Mouse (Mus musculus): Measurements from ENCODE around the gene Actr3b. TPM values are rescaled to one million over a fixed set of nuclear protein-coding genes. Genes with fewer than 3 reads are reported as not detected.

Gene Actr3b
- polyA plus RNA-seq, 1 experiment, result 10.8 TPM

- Histone ChIP-seq H3K9me3 (replicated peaks; ENCODE audit: control insufficient read depth, insufficient read depth, low read length, poor library complexity, severe bottlenecking) (no peaks in the 10 kb centered on the region), H3K9ac (ENCODE audit: low read depth, poor library complexity, severe bottlenecking) (no peak overlapping the region), H3K4me1 (ENCODE audit: control insufficient read depth, insufficient read depth, low read length) (no peaks in the 10 kb centered on the region), H3K27ac (ENCODE audit: insufficient read depth, low read length) (no peak overlapping the region), H3K4me3 (ENCODE audit: low read depth, low read length) (no peak overlapping the region), H3K36me3 (ENCODE audit: control insufficient read depth, insufficient read depth, low read length, poor library complexity, severe bottlenecking) (no peaks in the 10 kb centered on the region), H3K27me3 (ENCODE audit: control insufficient read depth, insufficient read depth, low read length, poor library complexity, severe bottlenecking) (no peaks in the 10 kb centered on the region)
- TF ChIP-seq POLR2A (IDR thresholded peaks at IDR 0.05; ENCODE audit: insufficient read depth, low read length) (no peak), EP300 (IDR thresholded peaks at IDR 0.05; ENCODE audit: insufficient read depth, low read depth, low read length) (no peak), CTCF (IDR thresholded peaks at IDR 0.05; ENCODE audit: low read depth, low read length) (peak; percentile 40)
These were observed 71.8 kb downstream of the Actr3b start for GRCm38 (mm10) chr5:25831624-25832023.

GRCm38 (mm10) chr5:25839400-25839799 is 79.6 kb downstream of the Actr3b start:
- Histone ChIP-seq H3K27ac (ENCODE audit: insufficient read depth, low read length) (no peak overlapping the region), H3K36me3 (ENCODE audit: control insufficient read depth, insufficient read depth, low read length, poor library complexity, severe bottlenecking) (no peaks in the 10 kb centered on the region), H3K4me3 (ENCODE audit: low read depth, low read length) (no peak overlapping the region), H3K9ac (ENCODE audit: low read depth, poor library complexity, severe bottlenecking) (no peak overlapping the region), H3K9me3 (replicated peaks; ENCODE audit: control insufficient read depth, insufficient read depth, low read length, poor library complexity, severe bottlenecking) (no peaks in the 10 kb centered on the region), H3K27me3 (ENCODE audit: control insufficient read depth, insufficient read depth, low read length, poor library complexity, severe bottlenecking) (no peaks in the 10 kb centered on the region), H3K4me1 (ENCODE audit: control insufficient read depth, insufficient read depth, low read length) (no peaks in the 10 kb centered on the region)
- TF ChIP-seq CTCF (IDR thresholded peaks at IDR 0.05; ENCODE audit: low read depth, low read length) (peak; percentile 74), EP300 (IDR thresholded peaks at IDR 0.05; ENCODE audit: insufficient read depth, low read depth, low read length) (no peak)

GRCm38 (mm10) chr5:25846558-25846957 is 86.8 kb downstream of the Actr3b start:
- Histone ChIP-seq H3K4me3 (ENCODE audit: low read depth, low read length) (no peak overlapping the region), H3K4me1 (ENCODE audit: control insufficient read depth, insufficient read depth, low read length) (no peaks in the 10 kb centered on the region), H3K9me3 (replicated peaks; ENCODE audit: control insufficient read depth, insufficient read depth, low read length, poor library complexity, severe bottlenecking) (no peaks in the 10 kb centered on the region), H3K36me3 (ENCODE audit: control insufficient read depth, insufficient read depth, low read length, poor library complexity, severe bottlenecking) (no peaks in the 10 kb centered on the region), H3K9ac (ENCODE audit: low read depth, poor library complexity, severe bottlenecking) (no peak overlapping the region), H3K27ac (ENCODE audit: insufficient read depth, low read length) (no peak overlapping the region), H3K27me3 (ENCODE audit: control insufficient read depth, insufficient read depth, low read length, poor library complexity, severe bottlenecking) (no peaks in the 10 kb centered on the region)
- TF ChIP-seq POLR2A (IDR thresholded peaks at IDR 0.05; ENCODE audit: insufficient read depth, low read length) (no peak), CTCF (IDR thresholded peaks at IDR 0.05; ENCODE audit: low read depth, low read length) (no peak), EP300 (IDR thresholded peaks at IDR 0.05; ENCODE audit: insufficient read depth, low read depth, low read length) (no peak)

- Histone ChIP-seq H3K27ac (ENCODE audit: insufficient read depth, low read length) (no peak overlapping the region), H3K27me3 (ENCODE audit: control insufficient read depth, insufficient read depth, low read length, poor library complexity, severe bottlenecking) (no peaks in the 10 kb centered on the region), H3K9ac (ENCODE audit: low read depth, poor library complexity, severe bottlenecking) (no peak overlapping the region), H3K4me1 (ENCODE audit: control insufficient read depth, insufficient read depth, low read length) (no peaks in the 10 kb centered on the region), H3K36me3 (ENCODE audit: control insufficient read depth, insufficient read depth, low read length, poor library complexity, severe bottlenecking) (no peaks in the 10 kb centered on the region), H3K9me3 (replicated peaks; ENCODE audit: control insufficient read depth, insufficient read depth, low read length, poor library complexity, severe bottlenecking) (no peaks in the 10 kb centered on the region), H3K4me3 (ENCODE audit: low read depth, low read length) (no peak overlapping the region)
- TF ChIP-seq POLR2A (IDR thresholded peaks at IDR 0.05; ENCODE audit: insufficient read depth, low read length), result no peak
- TF ChIP-seq EP300 (IDR thresholded peaks at IDR 0.05; ENCODE audit: insufficient read depth, low read depth, low read length), result no peak
- TF ChIP-seq CTCF (IDR thresholded peaks at IDR 0.05; ENCODE audit: low read depth, low read length), result no peak
These were observed 87.4 kb downstream of the Actr3b start for GRCm38 (mm10) chr5:25847154-25847553.

- TF ChIP-seq CTCF (IDR thresholded peaks at IDR 0.05; ENCODE audit: low read depth, low read length) (peak; percentile 84), EP300 (IDR thresholded peaks at IDR 0.05; ENCODE audit: insufficient read depth, low read depth, low read length) (no peak), POLR2A (IDR thresholded peaks at IDR 0.05; ENCODE audit: insufficient read depth, low read length) (no peak)
- Histone ChIP-seq H3K36me3 (ENCODE audit: control insufficient read depth, insufficient read depth, low read length, poor library complexity, severe bottlenecking) (no peaks in the 10 kb centered on the region), H3K9me3 (replicated peaks; ENCODE audit: control insufficient read depth, insufficient read depth, low read length, poor library complexity, severe bottlenecking) (no peaks in the 10 kb centered on the region), H3K27ac (ENCODE audit: insufficient read depth, low read length) (no peak overlapping the region), H3K27me3 (ENCODE audit: control insufficient read depth, insufficient read depth, low read length, poor library complexity, severe bottlenecking) (no peaks in the 10 kb centered on the region), H3K9ac (ENCODE audit: low read depth, poor library complexity, severe bottlenecking) (no peak overlapping the region), H3K4me3 (ENCODE audit: low read depth, low read length) (no peak overlapping the region), H3K4me1 (ENCODE audit: control insufficient read depth, insufficient read depth, low read length) (no peaks in the 10 kb centered on the region)
These were observed 88.3 kb downstream of the Actr3b start for GRCm38 (mm10) chr5:25848058-25848457.

- no peaks in the 10 kb centered on the region for H3K27me3 ChIP-seq (ENCODE audit: control insufficient read depth, insufficient read depth, low read length, poor library complexity, severe bottlenecking)
- H3K36me3 ChIP-seq (ENCODE audit: control insufficient read depth, insufficient read depth, low read length, poor library complexity, severe bottlenecking), result no peaks in the 10 kb centered on the region
- no peak overlapping the region for H3K27ac ChIP-seq (ENCODE audit: insufficient read depth, low read length)
These were observed 106.4 kb downstream of the Actr3b start for GRCm38 (mm10) chr5:25866201-25866600.

More at GRCm38 (mm10) chr5:25866201-25866600, 106.4 kb downstream of the Actr3b start:
- TF ChIP-seq POLR2A (IDR thresholded peaks at IDR 0.05; ENCODE audit: insufficient read depth, low read length) (no peak), EP300 (IDR thresholded peaks at IDR 0.05; ENCODE audit: insufficient read depth, low read depth, low read length) (no peak), CTCF (IDR thresholded peaks at IDR 0.05; ENCODE audit: low read depth, low read length) (no peak)
- Histone ChIP-seq H3K4me3 (ENCODE audit: low read depth, low read length) (no peak overlapping the region), H3K9me3 (replicated peaks; ENCODE audit: control insufficient read depth, insufficient read depth, low read length, poor library complexity, severe bottlenecking) (no peaks in the 10 kb centered on the region), H3K4me1 (ENCODE audit: control insufficient read depth, insufficient read depth, low read length) (no peaks in the 10 kb centered on the region), H3K9ac (ENCODE audit: low read depth, poor library complexity, severe bottlenecking) (no peak overlapping the region)

Data from ES-Bruce4 (cell line).